Mouse (Mus musculus) mesoderm, embryonic 11.5 days (tissue): ENCODE measurements at regions not wholly inside any gene's neighbourhood (a gene's known extent, or its start where the extent isn't known, plus 50 kb on each side); places are given as distances from the start of the nearest gene placed in this dataset.

ENCODE experiments used
- DNase-seq: peaks from one replicate; pipeline ENCODE4 v3.0.0-alpha.2; 2012; ENCODE audit warnings: low read depth, low spot score

DNA sequence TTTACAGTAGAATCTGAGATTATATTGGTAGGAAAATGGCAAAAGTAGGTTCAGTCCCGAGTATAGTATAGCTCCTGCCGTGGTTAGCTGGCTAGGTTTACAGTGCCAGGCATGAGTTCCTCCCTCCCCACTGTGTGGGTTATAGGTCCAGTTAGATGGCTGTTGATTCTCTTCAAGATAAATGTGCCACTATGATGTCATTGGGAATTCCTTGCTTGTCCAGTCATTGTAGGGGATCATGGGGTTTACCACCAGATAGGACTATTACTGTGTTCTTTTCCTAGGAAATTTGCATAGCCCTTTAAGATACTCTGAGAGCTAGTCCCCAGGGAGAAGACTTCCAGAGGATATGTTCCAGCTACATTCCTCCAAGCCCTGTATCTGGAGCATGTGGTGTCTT is 119.2 kb upstream of the Itga4 start:
- no peak for DNase-seq

DNA sequence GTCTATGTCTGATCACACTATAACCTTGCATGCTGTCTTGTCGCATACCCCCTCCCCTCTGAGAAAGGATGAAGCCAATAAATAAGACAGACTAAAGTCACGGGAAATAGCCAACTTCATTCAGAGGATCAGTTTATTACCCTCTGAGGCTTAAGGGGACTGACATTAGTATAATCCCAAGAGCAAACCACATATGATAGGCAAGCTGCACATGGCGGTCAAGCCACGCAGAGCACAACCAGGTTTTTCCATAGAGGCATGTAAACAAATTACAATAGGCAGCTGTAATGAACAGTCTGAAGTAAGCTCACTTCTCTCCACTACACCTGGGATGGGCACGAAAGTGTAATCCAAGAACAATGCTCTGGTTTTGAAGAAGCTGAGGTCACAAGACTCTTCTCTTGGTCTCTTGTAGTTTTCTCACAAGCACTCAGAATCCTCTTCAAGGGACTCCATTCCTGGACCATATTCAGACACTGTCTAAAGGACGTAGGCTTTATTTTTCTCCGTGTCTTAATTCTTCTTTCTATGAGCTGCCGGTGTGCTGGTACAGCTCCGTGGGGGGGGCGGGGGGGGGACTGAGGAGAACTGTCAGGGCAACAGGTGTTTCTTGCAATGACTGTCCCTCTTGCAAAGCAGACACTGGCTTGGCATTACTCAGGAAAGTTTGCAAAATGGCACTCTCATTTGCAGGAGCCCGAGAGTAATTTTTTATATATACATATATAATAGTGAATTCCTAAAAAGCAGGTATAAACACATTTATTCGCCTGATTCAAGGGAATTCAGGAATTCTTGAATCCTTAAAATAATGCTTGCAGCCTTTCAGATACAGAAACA is 118.4 kb upstream of the Itga4 start:
- DNase-seq: no peak

DNA sequence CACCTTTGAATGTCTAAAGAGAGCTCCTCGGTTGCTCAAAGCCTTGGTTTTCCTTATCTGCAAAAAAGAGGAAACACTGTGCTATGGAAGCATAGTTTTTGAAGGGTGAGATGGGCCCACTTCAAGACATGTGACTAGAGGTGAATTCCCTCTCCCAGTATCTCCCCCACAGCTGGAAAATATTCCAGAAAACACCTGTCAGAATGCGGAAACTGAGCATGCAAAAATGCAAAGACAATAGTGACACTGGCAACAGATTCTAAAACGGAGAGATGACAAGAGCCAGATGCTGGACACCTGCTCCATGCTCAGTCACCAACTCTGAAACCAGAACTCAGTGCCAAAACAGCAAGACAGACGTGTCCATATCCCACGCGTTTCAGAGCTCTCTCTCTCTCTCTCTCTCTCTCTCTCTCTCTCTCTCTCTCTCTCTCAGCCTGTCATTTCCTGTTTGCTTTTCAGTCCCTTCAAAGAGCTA is 117.5 kb upstream of the Itga4 start:
- DNase-seq: no peak

DNA sequence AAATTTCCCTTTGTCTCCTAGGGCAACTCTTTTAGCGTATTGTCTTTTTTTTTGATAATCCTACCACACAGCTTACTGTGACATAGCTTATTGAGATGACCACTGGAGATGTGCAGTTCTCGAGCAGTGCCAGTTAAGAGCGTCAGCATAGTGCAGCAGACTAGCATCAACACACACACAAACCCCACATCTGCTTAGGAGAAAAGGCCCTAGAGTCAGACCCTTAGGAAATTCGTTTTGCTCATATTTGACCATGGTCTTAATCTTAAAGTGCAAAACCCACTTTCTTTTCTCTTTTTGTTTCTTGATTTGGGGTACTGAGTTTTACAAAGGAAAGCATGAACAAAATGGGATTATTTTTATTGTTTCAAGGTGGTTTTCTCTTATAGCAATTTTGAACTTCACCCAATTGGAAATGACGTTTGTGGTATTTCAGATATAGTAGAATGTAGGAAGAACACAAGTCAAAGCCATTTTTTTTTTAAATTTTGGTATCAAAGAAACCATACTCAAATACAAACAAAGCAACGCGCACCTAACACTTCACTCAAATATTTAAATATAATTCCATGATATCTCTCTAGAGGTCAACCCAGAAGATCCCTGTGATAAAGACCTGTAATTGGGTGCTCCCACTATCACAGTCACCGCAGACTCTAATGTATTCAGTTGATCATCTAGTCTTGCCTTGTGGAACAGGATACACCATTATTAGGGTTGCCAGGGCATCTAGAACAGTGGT is 116.7 kb upstream of the Itga4 start:
- DNase-seq: no peak

GRCm38 (mm10) chr2:79141961-79142360 is 113.3 kb upstream of the Itga4 start:
- no peak for DNase-seq

DNA sequence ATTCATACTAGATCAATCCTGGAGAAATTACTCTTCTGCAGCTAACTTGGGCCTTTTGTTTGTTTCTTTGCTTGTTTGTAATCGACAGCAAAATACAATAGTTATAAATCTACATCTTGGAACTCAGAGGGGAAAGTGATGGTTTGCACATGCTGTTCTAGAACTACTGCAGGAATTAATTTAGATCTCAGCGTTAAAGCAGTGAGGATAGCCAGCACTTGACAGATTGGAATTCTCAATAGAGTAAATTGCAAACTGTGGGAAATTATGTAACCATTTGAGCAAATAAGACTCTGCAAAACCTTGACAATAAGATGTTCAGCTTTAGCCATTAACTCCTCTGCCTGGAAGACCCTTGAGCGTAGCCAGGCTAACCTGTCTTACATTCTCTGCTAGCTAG is 112.0 kb upstream of the Itga4 start:
- no peak for DNase-seq

GRCm38 (mm10) chr2:79145897-79146296 is 109.3 kb upstream of the Itga4 start:
- no peak for DNase-seq

- DNase-seq: no peak
Observed at GRCm38 (mm10) chr2:79146563-79146962, 108.7 kb upstream of the Itga4 start.

DNA sequence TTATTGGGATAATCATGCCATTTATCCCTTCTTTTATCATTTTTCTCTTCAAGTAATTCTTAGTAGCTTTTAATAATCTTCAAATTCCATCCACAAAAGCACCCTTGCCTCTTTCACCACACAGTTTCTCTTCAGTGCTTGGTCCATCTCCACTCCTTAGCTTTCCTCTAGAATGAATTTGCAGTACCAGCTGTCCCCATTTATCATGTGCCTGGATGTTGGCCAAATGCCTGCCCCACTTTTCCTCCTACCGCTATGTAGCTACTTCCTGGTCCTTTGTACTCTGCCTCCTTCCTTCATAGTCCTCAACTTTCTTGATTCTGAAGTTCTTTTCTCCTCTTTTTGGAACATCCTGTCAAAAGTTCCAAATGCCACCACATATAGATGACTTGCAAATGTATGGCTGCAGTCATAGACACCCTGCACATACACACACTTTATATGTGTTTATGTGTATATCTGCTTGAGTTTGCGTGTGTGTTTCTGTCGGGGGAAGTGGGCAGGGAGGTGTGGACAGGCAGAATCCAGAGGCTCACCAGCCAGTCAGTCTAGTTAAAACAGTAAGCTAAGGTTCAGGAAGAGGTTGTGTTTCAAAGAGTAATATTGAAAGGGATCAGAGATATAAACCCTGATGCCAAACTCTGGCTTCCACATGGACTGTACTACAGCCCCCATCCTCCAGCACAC is 106.1 kb upstream of the Itga4 start:
- no peak for DNase-seq

DNA sequence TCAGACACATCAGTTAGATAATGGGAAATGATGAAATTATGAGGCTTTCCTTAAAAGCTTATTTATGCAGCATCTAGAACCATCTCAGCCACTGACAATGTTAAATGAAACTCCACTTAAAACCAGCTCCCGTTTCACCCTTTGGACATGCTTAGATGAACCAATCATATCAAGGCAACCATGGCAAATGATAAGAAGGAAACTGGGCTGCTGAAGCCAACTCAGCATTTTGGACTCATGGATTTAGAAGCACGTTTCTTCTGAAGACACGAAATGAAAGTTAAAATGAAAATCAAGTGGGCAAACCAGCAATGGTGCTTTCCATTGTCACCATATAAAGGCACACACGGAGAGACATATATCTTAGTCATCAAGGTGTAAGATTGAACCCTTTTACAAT is 103.6 kb upstream of the Itga4 start:
- DNase-seq: no peak

DNA sequence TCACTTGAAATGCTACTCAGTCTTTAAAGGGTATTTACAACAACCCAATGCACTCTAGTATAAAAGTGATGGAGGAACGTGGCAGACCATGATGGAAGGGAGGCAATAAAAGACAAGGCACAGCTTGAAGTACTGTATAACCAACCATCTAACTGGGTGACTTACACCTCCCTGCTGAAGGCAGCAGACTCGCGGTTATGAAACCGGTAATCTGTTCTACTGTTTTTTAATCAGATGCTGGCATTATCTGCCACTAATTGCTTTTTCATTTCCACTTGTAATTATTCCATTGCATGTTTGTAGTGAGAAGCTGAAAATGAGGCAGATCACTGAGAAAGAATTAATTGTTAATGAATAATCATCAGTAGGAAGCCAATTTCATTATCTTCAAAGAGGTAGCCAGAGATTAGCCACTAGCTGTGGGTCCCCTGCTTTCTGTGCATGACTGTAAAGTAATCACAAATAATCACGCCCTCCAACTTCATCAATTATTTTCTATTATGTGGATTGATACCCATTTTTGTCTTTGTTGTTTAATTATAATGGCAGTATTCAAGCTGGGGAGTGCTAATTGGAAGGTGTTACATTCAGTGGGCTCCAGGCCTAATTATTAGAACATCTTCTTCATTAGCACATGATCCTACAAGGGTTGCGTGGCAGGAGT is 103.1 kb upstream of the Itga4 start:
- DNase-seq: no peak

DNA sequence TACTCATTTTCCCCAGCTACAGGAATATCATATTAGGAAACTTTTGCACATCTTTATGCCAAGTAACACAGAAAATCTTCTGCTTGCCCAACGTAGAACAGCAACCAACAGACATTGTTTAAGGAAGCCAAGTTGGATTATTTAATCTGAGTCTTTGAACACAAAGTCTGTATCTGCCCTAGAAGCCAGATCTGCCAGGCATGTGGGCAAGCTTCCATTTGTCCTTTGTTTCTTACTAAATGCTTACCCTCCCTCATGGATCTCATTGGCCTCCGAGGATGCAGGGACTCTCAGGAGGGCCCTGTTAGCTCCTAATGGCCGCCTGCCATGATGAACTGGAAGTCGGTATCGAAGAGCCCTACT is 102.5 kb upstream of the Itga4 start:
- no peak for DNase-seq

DNA sequence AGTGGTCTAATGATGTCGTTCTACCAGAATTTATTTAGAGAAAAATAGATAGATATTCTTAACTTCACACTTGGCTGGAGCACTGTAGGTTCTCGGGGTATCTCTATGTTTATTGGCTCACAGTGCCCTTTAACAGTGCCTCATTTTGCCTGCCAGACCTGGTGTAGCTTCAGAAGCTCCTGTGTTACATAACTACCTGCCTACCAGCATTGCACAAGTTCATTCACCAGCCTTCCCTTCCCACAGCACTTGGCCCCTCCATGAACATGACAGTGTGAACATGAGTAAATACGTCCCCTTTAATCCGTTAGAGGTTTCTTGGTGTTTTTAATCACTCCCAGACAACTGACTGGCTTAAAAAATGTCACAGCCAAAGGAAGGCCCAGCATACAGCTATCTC is 102.2 kb upstream of the Itga4 start:
- DNase-seq: no peak

DNA sequence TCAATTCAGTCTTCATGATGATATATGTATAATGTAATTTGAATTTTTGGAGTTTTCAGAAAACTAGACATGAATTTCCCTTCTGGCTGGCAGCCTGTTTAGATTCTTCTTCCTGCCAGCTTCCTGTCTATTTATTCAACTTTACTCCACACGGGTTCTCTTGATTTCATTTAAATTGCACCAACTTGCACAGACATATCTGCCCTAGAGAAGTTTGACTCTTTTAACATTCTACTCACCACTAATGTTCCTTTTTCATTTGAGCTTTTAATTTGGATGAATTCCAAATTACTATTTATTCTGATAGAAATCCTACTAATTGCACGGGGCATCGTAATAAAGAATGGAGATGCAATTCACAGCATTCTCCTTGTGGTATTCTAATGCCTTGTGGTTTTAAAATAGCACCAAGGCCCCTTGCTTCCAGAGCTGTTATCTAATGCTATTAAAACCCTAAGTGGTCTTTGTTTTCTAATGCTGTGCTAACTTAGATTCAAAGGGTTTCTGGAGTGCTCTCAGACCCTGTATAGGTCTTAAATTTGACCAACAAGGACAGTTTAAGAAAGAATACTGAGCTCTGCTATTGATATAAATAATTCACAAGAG is 96.7 kb upstream of the Itga4 start:
- no peak for DNase-seq

DNA sequence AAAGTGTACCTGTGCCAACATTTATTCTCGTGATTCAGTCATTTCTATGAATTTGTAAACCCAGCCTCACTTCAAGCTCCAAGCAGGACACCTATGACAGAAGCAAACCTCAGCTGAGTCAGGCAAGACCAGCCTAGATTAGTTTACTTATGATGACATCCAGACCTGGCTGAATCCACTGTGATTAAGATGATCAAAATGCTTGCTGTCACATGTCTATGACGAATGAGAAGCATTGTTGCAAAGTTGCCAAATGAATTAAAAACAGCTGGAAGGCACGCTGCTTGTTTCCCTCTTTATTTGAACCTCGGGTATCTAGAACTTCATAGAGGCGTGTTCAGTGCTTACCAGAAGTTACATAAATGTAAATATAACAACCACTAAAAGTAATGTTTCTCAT is 95.9 kb upstream of the Itga4 start:
- no peak for DNase-seq

- no peak for DNase-seq
Observed at GRCm38 (mm10) chr2:79172967-79173919, 82.0 kb upstream of the Itga4 start.

DNA sequence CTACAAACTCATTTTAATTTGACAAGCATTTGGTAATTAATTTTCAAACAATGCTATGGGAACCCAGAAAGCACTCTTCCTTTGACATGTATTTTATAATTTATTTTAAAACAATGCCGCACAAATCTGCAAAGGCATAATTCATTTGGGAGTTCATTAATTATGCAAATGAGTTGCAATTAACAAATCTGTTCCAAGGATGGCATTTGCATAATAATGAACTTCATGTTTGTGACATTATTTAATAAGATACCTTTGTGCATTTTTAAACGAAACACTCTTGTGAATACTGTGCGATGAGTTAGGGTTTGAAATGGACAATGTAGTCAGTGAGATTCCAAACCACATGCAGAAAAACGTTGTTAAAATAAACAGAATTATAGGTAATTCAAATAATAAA is 80.9 kb upstream of the Itga4 start:
- no peak for DNase-seq

- DNase-seq: no peak
Observed at GRCm38 (mm10) chr2:79180782-79181181, 74.4 kb upstream of the Itga4 start.

DNA sequence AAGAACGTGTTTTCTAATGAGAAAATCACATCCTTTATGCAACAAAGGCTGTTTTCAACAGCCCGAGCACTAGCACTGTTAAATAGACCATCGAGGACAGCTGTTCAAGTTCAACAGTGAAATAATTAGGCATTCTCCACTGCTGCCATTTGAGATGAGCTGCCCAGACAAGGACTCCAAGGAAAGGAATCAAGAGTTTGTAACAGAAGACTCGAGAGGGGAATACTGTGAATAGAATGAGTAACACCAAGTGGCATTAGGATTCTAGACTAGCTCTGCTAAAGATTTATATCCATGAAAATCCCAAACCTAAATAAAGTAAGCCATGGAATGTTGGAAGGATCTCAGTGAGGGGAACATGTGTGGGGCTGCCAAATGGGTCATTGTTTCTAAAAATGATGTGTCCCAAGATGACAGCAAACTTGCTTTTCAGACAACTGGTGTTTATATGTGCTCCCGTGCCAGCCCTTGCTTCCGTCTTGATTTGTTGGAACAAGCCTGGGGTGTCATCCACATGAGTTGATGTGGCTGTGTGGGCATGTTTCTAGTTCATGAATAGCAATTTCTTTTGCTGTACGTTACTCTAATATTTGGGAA is 72.1 kb upstream of the Itga4 start:
- DNase-seq: no peak
